Mouse (Mus musculus): Measurements from ENCODE around the gene Crot.

DNA sequence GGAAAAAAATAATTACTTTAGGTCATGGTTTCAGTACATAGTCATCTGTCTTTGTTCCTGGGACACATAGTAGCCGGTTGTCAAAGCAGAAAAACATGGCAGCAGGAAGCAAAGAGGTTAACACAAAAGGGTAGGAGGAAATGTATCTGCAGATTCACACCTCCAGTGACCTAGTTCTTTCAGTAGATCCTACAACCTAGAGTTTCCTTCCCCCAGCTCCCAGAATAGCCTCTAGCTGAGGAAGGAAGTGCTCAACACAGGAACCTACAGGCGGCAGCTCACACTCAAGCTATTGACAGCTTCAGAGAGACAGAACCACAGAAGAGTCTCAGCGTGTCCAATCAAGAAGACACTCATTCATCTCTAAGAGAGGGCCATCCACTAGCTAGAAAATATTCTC, 18.2 kb upstream of the Crot start:
- TF ChIP-seq GATA1 (IDR thresholded peaks at IDR 0.05; ENCODE audit: low read length) (no peak), TAL1 (IDR thresholded peaks at IDR 0.05; ENCODE audit: low read length) (no peak)

Data from erythroblast, embryonic 14.5 days (primary cell).